Mouse (Mus musculus): ENCODE results near the gene Exo1. TPM values are rescaled to one million over a fixed set of nuclear protein-coding genes. Genes with fewer than 3 reads are reported as not detected.

Exo1 gene
- polyA plus RNA-seq, 1 experiment from 2014 or later = 110 TPM

DNA sequence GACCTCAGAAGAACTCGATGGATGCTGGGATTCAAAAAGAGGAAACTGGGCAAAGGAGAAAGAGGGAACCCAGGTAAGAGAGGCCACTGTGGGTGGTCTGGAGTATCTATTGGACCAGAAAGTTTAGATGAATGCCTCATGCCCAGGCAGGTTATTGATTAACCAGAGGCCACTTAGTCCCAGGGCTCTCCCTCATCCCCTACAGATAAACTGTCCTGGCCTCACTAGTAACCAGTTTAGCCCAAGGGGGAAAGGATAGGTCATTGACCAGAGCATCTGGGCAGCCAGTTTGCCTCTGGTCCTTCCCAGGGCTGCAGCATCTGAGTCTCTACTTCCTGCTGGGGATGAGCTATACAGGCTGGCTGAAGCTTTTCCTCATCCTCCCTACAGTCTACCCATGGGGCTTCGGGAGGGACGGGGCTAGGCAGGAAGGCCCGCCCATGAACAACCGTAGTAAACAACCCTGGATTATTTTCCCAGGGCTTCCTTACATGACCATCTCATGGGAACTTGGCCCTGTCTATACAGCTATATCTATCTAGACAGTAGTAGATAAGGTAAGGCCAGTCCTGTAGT, 33.4 kb downstream of the Exo1 start:
- no peak overlapping the region for H3K27ac ChIP-seq
- no peak overlapping the region for H3K4me3 ChIP-seq (replicated peaks)
- peaks cover 14% of the 10 kb centered on the region for H3K36me3 ChIP-seq
- no peak overlapping the region for H3K4me2 ChIP-seq
- WGBS = 67% methylated on average over 5 of the region's 5 CpGs
- ATAC-seq (ENCODE audit: insufficient number of reproducible peaks, insufficient read depth, low FRiP score, low TSS enrichment, low read depth) = no peak
- H3K9ac ChIP-seq (replicated peaks) = no peak overlapping the region
- H3K27me3 ChIP-seq = no peaks in the 10 kb centered on the region
- no peaks in the 10 kb centered on the region for H3K9me3 ChIP-seq
- H3K4me1 ChIP-seq (replicated peaks) = no peaks in the 10 kb centered on the region

DNA sequence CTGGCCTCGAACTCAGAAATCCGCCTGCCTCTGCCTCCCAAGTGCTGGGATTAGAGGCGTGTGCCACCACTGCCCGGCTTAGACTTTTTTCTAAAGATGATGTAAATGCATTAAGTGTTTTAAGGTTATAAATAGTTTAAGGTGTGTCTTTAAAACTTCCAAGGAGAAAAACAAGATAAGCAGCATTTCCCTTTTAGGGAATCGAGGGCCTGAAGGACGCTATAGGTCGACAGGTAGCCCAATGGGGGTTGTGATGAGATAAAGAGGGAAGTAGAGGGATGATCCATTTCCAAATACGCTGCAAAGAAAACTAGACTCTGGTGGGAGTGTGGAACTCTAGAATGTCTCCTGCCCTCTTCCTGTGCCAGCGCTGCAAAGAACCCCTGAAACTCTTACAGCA, 39.6 kb downstream of the Exo1 start, which contains the start of gene Gm38100:
Gene Gm38100 (plus strand): TSS at position 301 of the 400 bp plus-strand sequence.
- Histone ChIP-seq H3K4me1 (replicated peaks) (no peaks in the 10 kb centered on the region), H3K27me3 (no peaks in the 10 kb centered on the region), H3K9ac (replicated peaks) (no peak within 1 kb of the TSS), H3K4me3 (replicated peaks) (no peak within 1 kb of the TSS), H3K4me2 (no peak within 1 kb of the TSS), H3K27ac (no peak within 1 kb of the TSS), H3K9me3 (no peaks in the 10 kb centered on the region), H3K36me3 (no peaks in the 10 kb centered on the region)
- ATAC-seq (ENCODE audit: insufficient number of reproducible peaks, insufficient read depth, low FRiP score, low TSS enrichment, low read depth) = no peak
- WGBS = 85% methylated on average over 9 of the region's 9 CpGs

DNA sequence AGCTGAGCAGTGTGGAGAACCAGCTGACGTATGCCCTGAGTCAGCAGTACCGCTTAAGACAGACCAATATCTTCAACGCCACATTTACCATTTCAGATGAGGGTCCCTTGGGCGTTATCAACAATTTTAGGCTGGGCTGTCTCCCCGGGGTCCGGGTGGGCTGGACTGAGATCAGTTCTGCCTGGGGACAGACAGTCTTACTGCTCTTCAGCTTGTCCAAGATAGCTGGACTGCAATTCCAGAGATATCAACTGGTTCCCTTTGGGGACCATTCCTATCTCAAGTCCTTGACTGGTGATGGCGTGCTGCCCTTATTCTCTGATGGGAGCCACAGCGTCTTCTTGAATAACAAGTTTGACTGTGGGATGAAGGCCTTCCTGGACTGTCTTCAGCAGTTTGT, 40.7 kb downstream of the Exo1 start:
- 93% methylated on average over 8 of the region's 8 CpGs for WGBS
- H3K36me3 ChIP-seq = no peaks in the 10 kb centered on the region
- H3K4me2 ChIP-seq = no peak overlapping the region
- H3K4me1 ChIP-seq (replicated peaks) = no peaks in the 10 kb centered on the region
- no peak for ATAC-seq (ENCODE audit: insufficient number of reproducible peaks, insufficient read depth, low FRiP score, low TSS enrichment, low read depth)
- no peak overlapping the region for H3K9ac ChIP-seq (replicated peaks)
- H3K27ac ChIP-seq = no peak overlapping the region
- no peak overlapping the region for H3K4me3 ChIP-seq (replicated peaks)
- no peaks in the 10 kb centered on the region for H3K9me3 ChIP-seq
- H3K27me3 ChIP-seq = no peaks in the 10 kb centered on the region

DNA sequence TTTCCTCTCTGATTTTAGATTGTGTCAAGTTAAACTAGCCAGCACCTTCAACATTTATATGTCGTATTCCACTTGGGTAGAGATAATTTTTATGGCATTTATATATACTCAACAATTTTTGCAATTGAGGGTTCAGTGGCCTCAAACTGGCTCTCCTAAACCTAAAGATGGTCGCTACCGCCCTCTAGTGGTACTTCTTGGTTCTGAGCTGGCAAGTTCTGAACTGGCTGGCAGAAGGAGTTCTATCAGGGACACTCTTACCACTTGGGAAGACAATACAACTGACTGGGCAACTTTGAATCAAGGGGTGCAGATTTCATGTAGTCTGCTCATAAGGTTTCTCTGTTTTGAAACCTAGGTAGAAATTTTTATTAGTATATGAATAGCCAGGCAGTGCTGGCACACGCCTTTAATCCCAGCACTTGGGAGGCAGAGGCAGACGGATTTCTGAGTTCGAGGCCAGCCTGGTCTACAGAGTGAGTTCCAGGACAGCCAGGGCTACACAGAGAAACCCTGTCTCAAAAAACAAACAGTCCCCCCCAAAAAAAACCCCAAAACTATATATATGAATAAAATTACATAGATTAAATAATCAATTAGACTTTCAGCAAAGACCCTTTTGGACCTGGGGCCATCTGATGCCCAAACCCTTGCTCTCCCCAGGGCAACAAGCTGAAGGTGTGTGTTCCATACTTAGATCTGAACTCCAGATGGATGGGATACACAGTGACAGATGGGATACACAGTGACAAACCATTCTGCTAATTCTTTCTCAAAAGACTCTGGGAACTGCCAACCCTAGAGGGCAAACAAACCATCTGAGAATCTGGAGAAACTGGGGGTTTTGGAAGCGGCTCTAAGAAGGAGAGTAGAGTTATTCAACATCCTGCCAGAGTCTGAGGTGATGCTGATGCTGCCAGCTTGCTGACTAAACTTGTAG, 43.7 kb downstream of the Exo1 start:
- Histone ChIP-seq H3K9ac (replicated peaks) (no peak overlapping the region), H3K4me2 (no peak overlapping the region), H3K4me3 (replicated peaks) (no peak overlapping the region), H3K4me1 (replicated peaks) (no peaks in the 10 kb centered on the region), H3K36me3 (no peaks in the 10 kb centered on the region), H3K9me3 (no peaks in the 10 kb centered on the region), H3K27ac (no peak overlapping the region), H3K27me3 (no peaks in the 10 kb centered on the region)
- 53% methylated on average over 7 of the region's 7 CpGs for WGBS
- no peak for ATAC-seq (ENCODE audit: insufficient number of reproducible peaks, insufficient read depth, low FRiP score, low TSS enrichment, low read depth)

DNA sequence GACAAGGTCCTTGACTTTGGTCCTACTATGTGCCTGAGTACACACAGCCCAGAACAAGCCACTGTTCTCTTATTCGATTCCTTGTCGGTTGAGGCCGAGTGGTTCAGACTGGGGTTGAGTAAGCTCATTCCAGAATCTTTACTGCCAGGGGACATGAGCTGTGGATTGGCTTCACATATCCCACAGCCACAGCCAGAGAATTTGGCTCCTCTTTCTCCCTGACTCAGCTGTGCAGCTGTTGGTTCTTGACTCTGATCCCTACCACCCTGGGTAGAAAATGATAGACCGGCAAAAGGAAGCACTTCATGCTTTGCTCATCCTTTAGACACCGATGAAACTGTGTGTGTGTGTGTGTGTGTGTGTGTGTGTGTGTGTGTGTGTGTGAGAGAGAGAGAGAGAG, 51.0 kb downstream of the Exo1 start:
- Histone ChIP-seq H3K9ac (replicated peaks) (no peak overlapping the region), H3K36me3 (no peaks in the 10 kb centered on the region), H3K27ac (no peak overlapping the region), H3K27me3 (no peaks in the 10 kb centered on the region; the same call in 1 of the 2 replicates), H3K4me3 (replicated peaks) (no peak overlapping the region), H3K4me1 (replicated peaks) (no peaks in the 10 kb centered on the region), H3K4me2 (no peak overlapping the region), H3K9me3 (no peaks in the 10 kb centered on the region)
- WGBS = 89% methylated on average over 5 of the region's 5 CpGs
- ATAC-seq (ENCODE audit: insufficient number of reproducible peaks, insufficient read depth, low FRiP score, low TSS enrichment, low read depth) = no peak

DNA sequence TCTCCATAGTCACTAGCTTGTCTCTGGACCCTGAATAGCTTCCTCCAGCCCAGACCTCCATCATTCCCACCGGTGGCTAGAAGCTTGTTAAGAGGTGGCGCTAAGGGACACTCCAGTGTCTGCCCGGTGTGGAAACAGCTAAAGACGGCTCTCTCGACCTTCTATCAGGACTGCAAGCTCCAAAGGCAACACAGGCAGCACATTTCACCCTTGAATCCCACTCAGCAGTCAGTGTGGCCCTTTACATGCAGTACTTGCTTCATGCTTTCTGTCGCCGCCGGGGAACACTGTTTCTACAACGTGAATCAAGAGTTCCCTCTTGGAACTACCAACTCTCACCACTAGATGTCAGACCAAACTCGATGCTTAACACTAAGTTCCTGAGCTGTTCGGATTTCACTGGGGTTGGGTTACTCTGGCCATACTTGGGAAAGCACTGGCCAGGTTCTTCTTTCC, 55.9 kb downstream of the Exo1 start:
- Histone ChIP-seq H3K4me1 (replicated peaks) (no peaks in the 10 kb centered on the region), H3K36me3 (no peaks in the 10 kb centered on the region), H3K27me3 (no peaks in the 10 kb centered on the region; the same call in 1 of the 2 replicates), H3K4me2 (peak overlapping the region; percentile 41), H3K9me3 (no peaks in the 10 kb centered on the region), H3K4me3 (replicated peaks) (no peak overlapping the region), H3K9ac (replicated peaks) (no peak overlapping the region), H3K27ac (no peak overlapping the region)
- ATAC-seq (ENCODE audit: insufficient number of reproducible peaks, insufficient read depth, low FRiP score, low TSS enrichment, low read depth) = peak; percentile 74; the same call in 1 of the 2 replicates
- 12% methylated on average over 11 of the region's 11 CpGs for WGBS

DNA sequence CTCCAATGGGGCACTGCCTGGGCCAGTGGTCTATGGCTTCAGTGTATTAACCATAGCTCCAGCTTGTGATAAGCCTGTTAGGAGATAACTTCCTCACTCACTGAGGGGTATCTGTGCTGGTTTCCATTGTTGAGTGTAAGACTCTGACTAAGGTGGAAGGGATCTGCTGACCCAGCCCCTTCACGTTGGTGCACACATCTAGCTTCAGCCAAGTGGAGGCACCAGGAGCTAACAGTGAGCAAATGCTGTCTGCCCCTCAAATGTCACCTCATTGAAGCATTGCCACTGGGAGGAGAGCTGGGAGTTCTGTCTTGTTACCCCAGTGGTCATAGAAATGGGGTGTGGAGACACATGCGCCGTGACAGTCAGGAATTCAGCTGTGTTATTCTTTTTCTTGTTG, 58.4 kb downstream of the Exo1 start:
- H3K27ac ChIP-seq = no peak overlapping the region
- H3K9ac ChIP-seq (replicated peaks) = no peak overlapping the region
- H3K9me3 ChIP-seq = no peaks in the 10 kb centered on the region
- H3K4me1 ChIP-seq (replicated peaks) = no peaks in the 10 kb centered on the region
- no peaks in the 10 kb centered on the region; the same call in 1 of the 2 replicates for H3K27me3 ChIP-seq
- H3K4me3 ChIP-seq (replicated peaks) = no peak overlapping the region
- 78% methylated on average over 3 of the region's 3 CpGs for WGBS
- H3K36me3 ChIP-seq = no peaks in the 10 kb centered on the region
- no peak for ATAC-seq (ENCODE audit: insufficient number of reproducible peaks, insufficient read depth, low FRiP score, low TSS enrichment, low read depth)
- no peak overlapping the region for H3K4me2 ChIP-seq

DNA sequence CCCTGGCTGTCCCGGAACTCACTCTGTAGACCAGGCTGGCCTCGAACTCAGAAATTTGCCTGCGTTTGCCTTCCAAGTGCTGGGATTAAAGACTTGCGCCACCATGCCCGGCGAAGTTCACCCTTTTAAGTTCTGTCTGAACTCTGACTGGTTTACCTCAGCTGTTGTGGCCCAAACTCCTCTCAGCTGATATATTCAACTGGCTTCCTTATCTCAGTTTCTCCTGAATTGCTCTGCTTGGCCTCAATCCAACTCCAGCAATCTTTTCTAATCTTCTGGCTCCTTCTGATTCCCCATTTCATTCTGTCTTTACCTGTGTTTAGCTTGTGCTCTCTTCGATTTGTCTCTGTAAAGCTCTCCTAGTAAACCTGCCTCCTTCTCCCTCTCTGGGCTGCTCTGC, 62.8 kb downstream of the Exo1 start:
- Histone ChIP-seq H3K27ac (no peak overlapping the region), H3K9me3 (no peaks in the 10 kb centered on the region), H3K9ac (replicated peaks) (no peak overlapping the region), H3K4me2 (no peak overlapping the region), H3K4me1 (replicated peaks) (no peaks in the 10 kb centered on the region), H3K4me3 (replicated peaks) (no peak overlapping the region), H3K36me3 (no peaks in the 10 kb centered on the region), H3K27me3 (no peaks in the 10 kb centered on the region)
- no peak for ATAC-seq (ENCODE audit: insufficient number of reproducible peaks, insufficient read depth, low FRiP score, low TSS enrichment, low read depth)
- 94% methylated on average over 7 of the region's 7 CpGs for WGBS

DNA sequence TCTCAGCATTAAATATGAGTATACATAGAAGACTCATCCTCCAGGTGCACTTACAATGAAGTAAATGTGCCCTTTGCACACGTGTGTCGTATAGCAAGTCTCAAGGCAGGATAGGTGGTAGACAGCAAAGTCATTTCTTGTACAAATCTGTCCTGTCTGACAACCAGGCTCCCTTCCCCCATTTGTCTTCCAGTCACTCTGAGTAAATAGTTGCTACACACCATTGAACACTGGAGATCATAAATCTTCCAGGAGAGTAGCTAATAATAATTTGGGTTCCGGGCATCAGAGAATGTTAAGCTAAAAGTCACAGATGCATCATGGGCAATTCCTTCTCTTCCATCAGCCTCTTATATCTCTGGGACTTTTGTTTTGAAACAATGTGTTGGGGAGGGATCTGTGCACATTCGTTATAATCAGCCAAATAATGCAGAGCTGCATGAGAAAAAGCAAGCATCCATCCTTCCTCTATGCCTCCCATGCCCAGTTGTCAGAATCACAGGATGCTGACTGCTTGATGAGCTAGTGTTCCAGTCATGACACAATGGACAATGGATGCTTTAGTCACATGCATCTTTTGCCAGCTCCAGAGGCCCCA, 66.4 kb downstream of the Exo1 start:
- Histone ChIP-seq H3K4me1 (replicated peaks) (no peaks in the 10 kb centered on the region), H3K9ac (replicated peaks) (no peak overlapping the region), H3K4me3 (replicated peaks) (no peak overlapping the region), H3K4me2 (no peak overlapping the region), H3K9me3 (no peaks in the 10 kb centered on the region), H3K36me3 (no peaks in the 10 kb centered on the region), H3K27ac (no peak overlapping the region), H3K27me3 (no peaks in the 10 kb centered on the region)
- 80% methylated on average over 4 of the region's 4 CpGs for WGBS
- ATAC-seq (ENCODE audit: insufficient number of reproducible peaks, insufficient read depth, low FRiP score, low TSS enrichment, low read depth) = no peak

DNA sequence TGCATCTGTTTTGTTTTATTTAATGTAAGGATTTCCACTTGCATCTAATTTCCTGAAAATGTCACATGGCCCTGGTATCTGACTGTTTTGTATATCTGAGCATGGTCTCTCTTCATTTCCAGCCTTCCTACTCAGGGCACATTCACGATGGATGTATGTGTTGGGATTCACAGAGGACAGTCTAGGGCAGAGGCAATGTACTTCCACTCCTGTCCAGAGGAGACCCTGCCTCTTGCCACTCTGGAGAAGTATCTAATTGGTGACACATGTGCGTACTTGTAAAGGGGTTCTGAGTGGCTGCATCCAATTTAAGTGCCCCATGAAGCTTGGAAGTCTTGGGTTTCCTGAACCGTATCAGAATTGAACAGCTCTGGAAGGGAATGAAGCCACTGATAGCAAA, 70.0 kb downstream of the Exo1 start:
- no peak overlapping the region for H3K9ac ChIP-seq (replicated peaks)
- no peaks in the 10 kb centered on the region for H3K4me1 ChIP-seq (replicated peaks)
- no peaks in the 10 kb centered on the region for H3K9me3 ChIP-seq
- WGBS = 32% methylated on average over 3 of the region's 3 CpGs
- H3K4me2 ChIP-seq = no peak overlapping the region
- no peak overlapping the region for H3K27ac ChIP-seq
- no peaks in the 10 kb centered on the region for H3K27me3 ChIP-seq
- H3K36me3 ChIP-seq = no peaks in the 10 kb centered on the region
- no peak overlapping the region for H3K4me3 ChIP-seq (replicated peaks)
- ATAC-seq (ENCODE audit: insufficient number of reproducible peaks, insufficient read depth, low FRiP score, low TSS enrichment, low read depth) = 0 out of 2 replicates have a peak, but pooled peaks have one; percentile 42

DNA sequence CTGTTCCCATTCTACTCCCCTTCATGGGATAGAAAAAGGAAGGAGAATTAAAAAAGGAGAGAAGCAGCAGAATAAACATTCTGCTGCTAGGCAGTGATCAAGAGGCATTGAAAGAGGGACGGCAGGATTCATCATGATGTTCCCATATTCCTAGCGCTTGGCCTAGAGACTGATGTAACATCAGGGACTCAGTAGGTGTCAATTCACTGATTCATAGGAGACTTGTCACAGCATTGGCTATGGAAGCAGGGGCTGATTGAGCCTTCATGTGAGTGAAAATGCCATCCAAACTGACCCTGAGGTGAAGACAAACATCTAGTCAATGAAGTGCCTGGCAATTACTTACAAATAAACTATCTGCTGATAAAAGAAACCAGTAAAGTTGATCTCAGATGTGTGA, 70.5 kb downstream of the Exo1 start:
- Histone ChIP-seq H3K36me3 (no peaks in the 10 kb centered on the region), H3K9ac (replicated peaks) (no peak overlapping the region), H3K9me3 (no peaks in the 10 kb centered on the region), H3K27ac (no peak overlapping the region), H3K4me3 (replicated peaks) (no peak overlapping the region), H3K4me2 (no peak overlapping the region), H3K27me3 (no peaks in the 10 kb centered on the region), H3K4me1 (replicated peaks) (no peaks in the 10 kb centered on the region)
- ATAC-seq (ENCODE audit: insufficient number of reproducible peaks, insufficient read depth, low FRiP score, low TSS enrichment, low read depth) = no peak
- WGBS = 84% methylated on average over 2 of the region's 2 CpGs
